Mouse (Mus musculus): ENCODE results near the gene Cfap43. TPM values are rescaled to one million over a fixed set of nuclear protein-coding genes. Genes with fewer than 3 reads are reported as not detected.

The Cfap43 gene
- polyA plus RNA-seq, 1 experiment: 0.02 TPM

- H3K4me2 ChIP-seq (ENCODE audit: low read depth): no peak overlapping the region
- H3K4me3 ChIP-seq: no peak overlapping the region
- no peaks in the 10 kb centered on the region for H3K27me3 ChIP-seq (ENCODE audit: control insufficient read depth, insufficient read depth, insufficient read length)
- H3K36me3 ChIP-seq (ENCODE audit: control insufficient read depth, insufficient read depth): no peaks in the 10 kb centered on the region
- no peak overlapping the region for H3ac ChIP-seq (ENCODE audit: control insufficient read depth, insufficient read length)
- TF ChIP-seq TCF3 (IDR thresholded peaks at IDR 0.05; ENCODE audit: insufficient read length, low read depth): no peak
- TF ChIP-seq MYOD1 (IDR thresholded peaks at IDR 0.05; ENCODE audit: control insufficient read depth in 1 of 3, insufficient read length in 2 of 3, low read depth in 2 of 3): no peak
- TF ChIP-seq POLR2A (IDR thresholded peaks at IDR 0.05; ENCODE audit: insufficient read length, low read depth): no peak
- no peak for TF ChIP-seq TCF12 (IDR thresholded peaks at IDR 0.05; ENCODE audit: insufficient read depth, poor library complexity, severe bottlenecking)
- no peak for TF ChIP-seq USF1 (IDR thresholded peaks at IDR 0.05; ENCODE audit: low read depth)
- TF ChIP-seq MYOG (IDR thresholded peaks at IDR 0.05; ENCODE audit: control insufficient read depth in 1 of 3, insufficient read depth in 1 of 3, insufficient read length in 2 of 3, low read depth in 2 of 3): no peak
- no peak for TF ChIP-seq SRF (IDR thresholded peaks at IDR 0.05; ENCODE audit: control insufficient read depth, insufficient read length, low read depth)
- TF ChIP-seq E2F4 (IDR thresholded peaks at IDR 0.05; ENCODE audit: insufficient read depth): no peak
- TF ChIP-seq POLR2AphosphoS2 (IDR thresholded peaks at IDR 0.05; ENCODE audit: insufficient read length, low read depth): no peak
- TF ChIP-seq CEBPB (IDR thresholded peaks at IDR 0.05; ENCODE audit: insufficient read depth, poor library complexity, severe bottlenecking): no peak
- no peak for TF ChIP-seq REST (IDR thresholded peaks at IDR 0.05; ENCODE audit: insufficient read depth, insufficient read length)
- no peak for TF ChIP-seq MAX (IDR thresholded peaks at IDR 0.05; ENCODE audit: low read depth)
- no peaks in the 10 kb centered on the region for H3K79me2 ChIP-seq (ENCODE audit: control insufficient read depth, insufficient read depth)
Observed at GRCm38 (mm10) chr19:47754931-47755330, 164.2 kb downstream of the Cfap43 start.

- Histone ChIP-seq H3K4me2 (ENCODE audit: low read depth) (no peak overlapping the region), H3K27me3 (ENCODE audit: control insufficient read depth, insufficient read depth, insufficient read length) (no peaks in the 10 kb centered on the region), H3K79me2 (ENCODE audit: control insufficient read depth, insufficient read depth) (no peaks in the 10 kb centered on the region), H3ac (ENCODE audit: control insufficient read depth, insufficient read length) (no peak overlapping the region), H3K4me3 (no peak overlapping the region), H3K36me3 (ENCODE audit: control insufficient read depth, insufficient read depth) (no peaks in the 10 kb centered on the region)
- TF ChIP-seq MYOD1 (IDR thresholded peaks at IDR 0.05; ENCODE audit: control insufficient read depth in 1 of 3, insufficient read length in 2 of 3, low read depth in 2 of 3) (no peak), USF1 (IDR thresholded peaks at IDR 0.05; ENCODE audit: low read depth) (no peak), POLR2AphosphoS2 (IDR thresholded peaks at IDR 0.05; ENCODE audit: insufficient read length, low read depth) (no peak), SRF (IDR thresholded peaks at IDR 0.05; ENCODE audit: control insufficient read depth, insufficient read length, low read depth) (no peak), REST (IDR thresholded peaks at IDR 0.05; ENCODE audit: insufficient read depth, insufficient read length) (no peak)
Observed at GRCm38 (mm10) chr19:47753921-47754320, 165.2 kb downstream of the Cfap43 start.

GRCm38 (mm10) chr19:47752456-47752855 is 166.6 kb downstream of the Cfap43 start:
- Histone ChIP-seq H3K27me3 (ENCODE audit: control insufficient read depth, insufficient read depth, insufficient read length) (no peaks in the 10 kb centered on the region), H3K4me3 (no peak overlapping the region), H3K36me3 (ENCODE audit: control insufficient read depth, insufficient read depth) (no peaks in the 10 kb centered on the region), H3K79me2 (ENCODE audit: control insufficient read depth, insufficient read depth) (no peaks in the 10 kb centered on the region), H3K4me2 (ENCODE audit: low read depth) (no peak overlapping the region), H3ac (ENCODE audit: control insufficient read depth, insufficient read length) (no peak overlapping the region)
- TF ChIP-seq MYOG (IDR thresholded peaks at IDR 0.05; ENCODE audit: control insufficient read depth in 1 of 3, insufficient read depth in 1 of 3, insufficient read length in 2 of 3, low read depth in 2 of 3) (no peak), TCF3 (IDR thresholded peaks at IDR 0.05; ENCODE audit: insufficient read length, low read depth) (no peak), CEBPB (IDR thresholded peaks at IDR 0.05; ENCODE audit: insufficient read depth, poor library complexity, severe bottlenecking) (no peak), USF1 (IDR thresholded peaks at IDR 0.05; ENCODE audit: low read depth) (no peak), REST (IDR thresholded peaks at IDR 0.05; ENCODE audit: insufficient read depth, insufficient read length) (no peak), SRF (IDR thresholded peaks at IDR 0.05; ENCODE audit: control insufficient read depth, insufficient read length, low read depth) (no peak), MAX (IDR thresholded peaks at IDR 0.05; ENCODE audit: low read depth) (no peak), POLR2AphosphoS2 (IDR thresholded peaks at IDR 0.05; ENCODE audit: insufficient read length, low read depth) (no peak)

GRCm38 (mm10) chr19:47750391-47750790 is 168.7 kb downstream of the Cfap43 start:
- Histone ChIP-seq H3K27me3 (ENCODE audit: control insufficient read depth, insufficient read depth, insufficient read length) (no peaks in the 10 kb centered on the region), H3ac (ENCODE audit: control insufficient read depth, insufficient read length) (no peak overlapping the region), H3K79me2 (ENCODE audit: control insufficient read depth, insufficient read depth) (no peaks in the 10 kb centered on the region), H3K4me2 (ENCODE audit: low read depth) (no peak overlapping the region), H3K4me3 (no peak overlapping the region), H3K36me3 (ENCODE audit: control insufficient read depth, insufficient read depth) (no peaks in the 10 kb centered on the region)
- no peak for TF ChIP-seq TCF3 (IDR thresholded peaks at IDR 0.05; ENCODE audit: insufficient read length, low read depth)

GRCm38 (mm10) chr19:47748950-47749349 is 170.1 kb downstream of the Cfap43 start:
- TF ChIP-seq POLR2AphosphoS2 (IDR thresholded peaks at IDR 0.05; ENCODE audit: insufficient read length, low read depth): no peak
- no peak for TF ChIP-seq MYOG (IDR thresholded peaks at IDR 0.05; ENCODE audit: control insufficient read depth in 1 of 3, insufficient read depth in 1 of 3, insufficient read length in 2 of 3, low read depth in 2 of 3)
- no peak for TF ChIP-seq MYOD1 (IDR thresholded peaks at IDR 0.05; ENCODE audit: control insufficient read depth in 1 of 3, insufficient read length in 2 of 3, low read depth in 2 of 3)
- no peak for TF ChIP-seq SRF (IDR thresholded peaks at IDR 0.05; ENCODE audit: control insufficient read depth, insufficient read length, low read depth)
- TF ChIP-seq MAX (IDR thresholded peaks at IDR 0.05; ENCODE audit: low read depth): no peak
- no peak for TF ChIP-seq CEBPB (IDR thresholded peaks at IDR 0.05; ENCODE audit: insufficient read depth, poor library complexity, severe bottlenecking)
- no peak for TF ChIP-seq REST (IDR thresholded peaks at IDR 0.05; ENCODE audit: insufficient read depth, insufficient read length)
- TF ChIP-seq TCF12 (IDR thresholded peaks at IDR 0.05; ENCODE audit: insufficient read depth, poor library complexity, severe bottlenecking): no peak
- no peak for TF ChIP-seq USF1 (IDR thresholded peaks at IDR 0.05; ENCODE audit: low read depth)
- no peak for TF ChIP-seq E2F4 (IDR thresholded peaks at IDR 0.05; ENCODE audit: insufficient read depth)
- no peak for TF ChIP-seq POLR2A (IDR thresholded peaks at IDR 0.05; ENCODE audit: insufficient read length, low read depth)
- Histone ChIP-seq H3K27me3 (ENCODE audit: control insufficient read depth, insufficient read depth, insufficient read length) (no peaks in the 10 kb centered on the region), H3ac (ENCODE audit: control insufficient read depth, insufficient read length) (no peak overlapping the region), H3K4me3 (no peak overlapping the region), H3K36me3 (ENCODE audit: control insufficient read depth, insufficient read depth) (no peaks in the 10 kb centered on the region), H3K4me2 (ENCODE audit: low read depth) (no peak overlapping the region), H3K79me2 (ENCODE audit: control insufficient read depth, insufficient read depth) (no peaks in the 10 kb centered on the region)
